Mouse (Mus musculus) kidney, adult 2 months (tissue): ENCODE measurements at regions not wholly inside any gene's neighbourhood (a gene's known extent, or its start where the extent isn't known, plus 50 kb on each side); places are given as distances from the start of the nearest gene placed in this dataset.
A peak's percentile ranks its signal among the peaks of the same experiment; 100 is the strongest.

Experiments used
- DNase-seq: peaks from one replicate; pipeline ENCODE4 v3.0.0; 2021
- H3K27ac ChIP-seq: fragments of 200-500 bp; 2 replicates; pipeline ENCODE4 v1.5.1; 2012; ENCODE audit warnings: low read depth, low read length, control low read depth, inconsistent platforms; ENCODE audit not compliant: insufficient read depth
- H3K27me3 ChIP-seq: fragments of 200-500 bp; replicated peaks from 2 replicates; pipeline ENCODE4 v1.6.1; 2012; ENCODE audit warnings: mild to moderate bottlenecking, moderate library complexity, low read length, inconsistent platforms; ENCODE audit not compliant: control insufficient read depth, insufficient read depth
- H3K36me3 ChIP-seq: fragments of 200-500 bp; 2 replicates; pipeline ENCODE4 v1.6.1; 2012; ENCODE audit warnings: mild to moderate bottlenecking, moderate library complexity, low read length, inconsistent platforms; ENCODE audit not compliant: control insufficient read depth, insufficient read depth
- H3K4me1 ChIP-seq: fragments of 200-500 bp; 2 replicates; pipeline ENCODE4 v1.6.1; 2011; ENCODE audit warnings: low read length; ENCODE audit not compliant: control insufficient read depth, insufficient read depth
- H3K4me3 ChIP-seq: fragments of 200-500 bp; 2 replicates; pipeline ENCODE4 v1.5.1; 2011; ENCODE audit warnings: mild to moderate bottlenecking, low read depth, low read length, control low read depth; ENCODE audit not compliant: insufficient read depth
- CTCF ChIP-seq: fragments of 200-500 bp; conservative IDR thresholded peaks from 2 replicates; pipeline ENCODE4 v1.5.1; 2011; ENCODE audit warnings: low read depth, mild to moderate bottlenecking, control low read depth, low read length, moderate library complexity, mixed read lengths; ENCODE audit not compliant: insufficient read depth, insufficient read length
- POLR2A ChIP-seq: fragments of 200-500 bp; IDR thresholded peaks from one replicate; pipeline ENCODE4 v1.6.1; 2011; ENCODE audit warnings: low read depth, low read length, control low read depth
- WGBS: fragments of 180-500 bp; shearing (Covaris S2); methylation state at CpG from one replicate; pipeline ENCODE4 v1.1.7; 2018; 5-methylcytosine and 5-hydroxymethylcytosine counted together

GRCm38 (mm10) chr4:25408696-25409448, 127.3 kb upstream of the Ufl1 start:
- no peak overlapping the region for H3K4me3 ChIP-seq
- TF ChIP-seq CTCF (no peak), POLR2A (no peak)
- DNase-seq, result peak; percentile 3
- no peaks in the 10 kb centered on the region for H3K27me3 ChIP-seq
- H3K36me3 ChIP-seq, result no peaks in the 10 kb centered on the region
- WGBS, result 24% methylated on average over 3 of the region's 3 CpGs
- H3K27ac ChIP-seq, result no peak overlapping the region
- H3K4me1 ChIP-seq, result no peaks in the 10 kb centered on the region

DNA sequence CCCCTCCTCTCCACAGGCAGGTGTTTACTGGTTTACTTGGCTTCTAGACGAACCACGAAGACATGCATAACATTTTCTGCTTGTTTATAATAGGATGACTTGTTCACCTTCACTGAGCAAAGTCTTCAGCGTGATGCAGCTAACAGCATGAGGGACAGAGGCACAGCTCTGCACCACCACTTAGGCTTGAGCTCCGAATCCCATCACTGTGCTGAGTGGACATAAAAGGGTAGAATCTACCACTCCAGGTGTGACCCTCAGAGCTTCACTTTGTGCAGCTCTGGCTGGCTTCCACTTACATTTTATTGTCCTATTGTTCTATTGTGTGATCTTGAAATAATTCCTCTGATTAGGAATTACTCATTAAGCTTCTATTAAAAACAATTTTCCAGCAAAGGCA, 126.2 kb upstream of the Ufl1 start:
- no peak for TF ChIP-seq POLR2A
- no peak for TF ChIP-seq CTCF
- no peaks in the 10 kb centered on the region for H3K36me3 ChIP-seq
- no peak overlapping the region for H3K4me3 ChIP-seq
- H3K27me3 ChIP-seq, result no peaks in the 10 kb centered on the region
- H3K27ac ChIP-seq, result no peak overlapping the region
- no peaks in the 10 kb centered on the region for H3K4me1 ChIP-seq
- 35% methylated on average over 4 of the region's 4 CpGs for WGBS
- DNase-seq, result no peak

GRCm38 (mm10) chr4:25389542-25389941, 107.9 kb upstream of the Ufl1 start:
- 74% methylated on average over 5 of the region's 5 CpGs for WGBS
- H3K27me3 ChIP-seq, result no peaks in the 10 kb centered on the region; the same call in 1 of the 2 replicates
- H3K4me3 ChIP-seq, result no peak overlapping the region
- DNase-seq, result no peak
- H3K36me3 ChIP-seq, result no peaks in the 10 kb centered on the region
- H3K27ac ChIP-seq, result no peak overlapping the region
- H3K4me1 ChIP-seq, result no peaks in the 10 kb centered on the region
- TF ChIP-seq CTCF (no peak), POLR2A (no peak)

- Histone ChIP-seq H3K4me3 (no peak overlapping the region), H3K36me3 (no peaks in the 10 kb centered on the region), H3K27me3 (no peaks in the 10 kb centered on the region), H3K27ac (no peak overlapping the region), H3K4me1 (no peaks in the 10 kb centered on the region)
- WGBS, result 63% methylated on average over 4 of the region's 4 CpGs
- TF ChIP-seq CTCF (no peak), POLR2A (no peak)
- peak; percentile 57 for DNase-seq
Measured at GRCm38 (mm10) chr4:25372041-25372440, 90.4 kb upstream of the Ufl1 start.

- Histone ChIP-seq H3K27ac (no peak overlapping the region), H3K36me3 (no peaks in the 10 kb centered on the region), H3K4me1 (no peaks in the 10 kb centered on the region), H3K27me3 (no peaks in the 10 kb centered on the region), H3K4me3 (no peak overlapping the region)
- TF ChIP-seq POLR2A (no peak), CTCF (no peak)
- DNase-seq, result no peak
Measured at GRCm38 (mm10) chr4:25364402-25364801, 82.8 kb upstream of the Ufl1 start.

DNA sequence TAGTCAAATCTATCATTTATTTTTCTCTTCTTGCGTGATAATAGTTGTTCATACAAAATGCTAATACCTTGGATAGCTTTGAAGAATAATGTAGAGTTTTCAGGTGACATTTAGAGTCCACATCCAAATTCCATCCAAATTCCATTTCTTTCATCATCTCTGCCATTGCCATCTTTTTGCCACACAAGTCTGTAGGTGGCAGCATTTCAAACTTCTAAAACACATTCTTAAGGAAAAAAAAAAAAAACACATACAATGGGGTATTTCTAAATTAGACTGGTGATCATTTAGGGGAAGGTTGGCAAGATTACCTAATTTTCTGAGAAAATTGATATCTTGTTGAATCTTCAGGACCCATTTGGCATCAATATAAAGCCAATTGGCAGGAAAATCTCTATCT, 56.0 kb upstream of the Ufl1 start:
- no peak for DNase-seq
- TF ChIP-seq POLR2A, result no peak
- no peak for TF ChIP-seq CTCF

More for the DNA sequence above, 56.0 kb upstream of the Ufl1 start:
- 73% methylated on average over 1 of the region's 1 CpGs for whole genome bisulfite sequencing
- no peak overlapping the region for H3K27ac ChIP-seq
- H3K36me3 ChIP-seq, result no peaks in the 10 kb centered on the region
- no peaks in the 10 kb centered on the region for H3K4me1 ChIP-seq
- no peaks in the 10 kb centered on the region for H3K27me3 ChIP-seq
- H3K4me3 ChIP-seq, result no peak overlapping the region
